Mouse (Mus musculus) E14TG2a.4 (cell line): ENCODE measurements around the gene Apopt1.

ENCODE experiments used
- CTCF ChIP-seq: conservative IDR thresholded peaks from 2 replicates; pipeline ENCODE4 v1.5.1; 2014; ENCODE audit warnings: low read length
- POU5F1 ChIP-seq: IDR thresholded peaks from 2 replicates; pipeline ENCODE4 v1.6.1; 2014; ENCODE audit warnings: low read length, borderline replicate concordance

- TF ChIP-seq CTCF, result no peak
- TF ChIP-seq POU5F1, result no peak
Measured at GRCm38 (mm10) chr12:111759176-111760061, 46.4 kb downstream of the Apopt1 start.
